Mouse (Mus musculus) G1E (cell line): ENCODE results near the gene Plcb1.

Experiments
- CTCF ChIP-seq: IDR thresholded peaks from 2 replicates; pipeline ENCODE4 v1.5.1; 2012; ENCODE audit warnings: low read depth, low read length, inconsistent platforms, mixed read lengths
- TAL1 ChIP-seq: conservative IDR thresholded peaks from 2 replicates; pipeline ENCODE4 v1.6.1; 2012; ENCODE audit warnings: low read depth, low read length, inconsistent platforms, mixed read lengths

GRCm38 (mm10) chr2:135500872-135501271 lies 715.0 kb downstream of the Plcb1 start:
- TF ChIP-seq CTCF = no peak
- TF ChIP-seq TAL1 = no peak
